Mouse (Mus musculus): ENCODE results near the gene Gm813. TPM values are rescaled to one million over a fixed set of nuclear protein-coding genes. Genes with fewer than 3 reads are reported as not detected.

The Gm813 gene
- polyA plus RNA-seq, 1 experiment = 0.17 TPM

- no peak overlapping the region for H3K27ac ChIP-seq (ENCODE audit: insufficient read depth, low read length)
- H3K4me1 ChIP-seq (ENCODE audit: control insufficient read depth, insufficient read depth, low read length) = no peaks in the 10 kb centered on the region
- no peak overlapping the region for H3K4me3 ChIP-seq (ENCODE audit: insufficient read depth, low read length)
- TF ChIP-seq CTCF (IDR thresholded peaks at IDR 0.05; ENCODE audit: extremely low read depth, insufficient read depth, low read length) (no peak), POLR2A (IDR thresholded peaks at IDR 0.05; ENCODE audit: extremely low read depth, insufficient read depth, low read length) (no peak)
Observed at GRCm38 (mm10) chr16:58570694-58571264, 46.0 kb downstream of the Gm813 start.

Other genes with a start within 250 kb of the Gm813 start
- 18.4 and 20.2 TPM in 2 replicates for gene Dcbld2, start 208.5 kb downstream of the Gm813 start, polyA plus RNA-seq (2012; rRNA removed)
- gene St3gal6, start 92.7 kb downstream of the Gm813 start, polyA plus RNA-seq (2012; rRNA removed) = 18.7 and 20.1 TPM in 2 replicates
- not detected in 2 replicates for gene E330017A01Rik, start 21.8 kb upstream of the Gm813 start, polyA plus RNA-seq (2012; rRNA removed)
- 37.1 and 40.6 TPM in 2 replicates for gene Cpox, start 53.3 kb upstream of the Gm813 start, polyA plus RNA-seq (2012; rRNA removed)
- not detected in 2 replicates for gene Gpr15, start 102.1 kb upstream of the Gm813 start, polyA plus RNA-seq (2012; rRNA removed)
- gene Cldnd1, start 110.9 kb upstream of the Gm813 start, polyA plus RNA-seq (2012; rRNA removed) = 136 and 139 TPM in 2 replicates
- not detected in 2 replicates for gene Olfr172, start 146.2 kb upstream of the Gm813 start, polyA plus RNA-seq (2012; rRNA removed)
- gene Olfr173, start 183.3 kb upstream of the Gm813 start, polyA plus RNA-seq (2012; rRNA removed) = not detected in 2 replicates
- not detected in 2 replicates for gene Olfr175-ps1, start 209.8 kb upstream of the Gm813 start, polyA plus RNA-seq (2012; rRNA removed)